ENCODE assay signal across 25 mouse cellular contexts in genomic region chr4:141299356-141299755, GRCm38 (mm10). TPM values are rescaled to one million over a fixed set of nuclear protein-coding genes. Genes with fewer than 3 reads are reported as not detected.
DNase-seq lines count a peak whose midpoint lies in the region; ATAC-seq and TF ChIP-seq lines count a peak whose summit lies in the region.
"Had no signal": no experiment of that assay in that cellular context is flagged by ENCODE, and none has a peak within 500 bp of the region (broad histone marks: within the 10 kb centered on the region; RNA-seq: fewer than 3 reads in every experiment).

No protein-coding gene starts in this region.

- no peak for TF ChIP-seq CTCF in CH12.LX (conservative IDR thresholded peaks at IDR 0.05 in 1 of 2, IDR thresholded peaks at IDR 0.05 in 1 of 2; ENCODE audit: low read depth in 2 of 2, low read length in 2 of 2)

- H3K27me3 ChIP-seq in CH12.LX (replicated peaks): peaks cover 78% of the 10 kb centered on the region
- H3K27me3 ChIP-seq in hindbrain, embryonic 16.5 days (replicated peaks; ENCODE audit: control insufficient read depth, insufficient read depth, low read length): peaks cover 21% of the 10 kb centered on the region

- no peak overlapping the region for H3K4me2 ChIP-seq in CH12.LX (ENCODE audit: insufficient read depth, low read depth, poor library complexity, severe bottlenecking)
- no peak overlapping the region for H3K4me2 ChIP-seq in hindbrain, embryonic 16.5 days (ENCODE audit: low read length)
- H3K4me2 ChIP-seq: forebrain, embryonic 15.5 days; hindbrain, embryonic 12.5 days; liver, embryonic 11.5 days; lung, embryonic 14.5 days; midbrain, embryonic 15.5 days had no signal

- H3K36me3 ChIP-seq in CH12.LX (replicated peaks in 1 of 2; ENCODE audit: control insufficient read depth in 1 of 2, insufficient read depth in 1 of 2, low read length in 1 of 2): no peaks in the 10 kb centered on the region
- H3K36me3 ChIP-seq in hindbrain, embryonic 16.5 days (ENCODE audit: control insufficient read depth, insufficient read depth, low read length): no peaks in the 10 kb centered on the region
- H3K36me3 ChIP-seq: forebrain, embryonic 15.5 days; heart, embryonic 10.5 days; hindbrain, embryonic 12.5 days; midbrain, embryonic 15.5 days had no signal

- no peaks in the 10 kb centered on the region for H3K79me2 ChIP-seq in CH12.LX (replicated peaks; ENCODE audit: control insufficient read depth, extremely low read depth, insufficient read depth, poor library complexity, severe bottlenecking)

- TF ChIP-seq RAD21 in CH12.LX (IDR thresholded peaks at IDR 0.05; ENCODE audit: low read depth, low read length): no peak

- peaks cover 21 to 38% of the 10 kb centered on the region in 2 experiments for H3K4me1 ChIP-seq in CH12.LX (ENCODE audit: control insufficient read depth in 1 of 2, insufficient read depth in 2 of 2)
- peaks cover 10% of the 10 kb centered on the region for H3K4me1 ChIP-seq in hindbrain, embryonic 16.5 days (ENCODE audit: control insufficient read depth, insufficient read depth, low read depth, low read length)

- no peak overlapping the region for H3K27ac ChIP-seq in CH12.LX (ENCODE audit: insufficient read depth, low read depth)
- H3K27ac ChIP-seq in hindbrain, embryonic 16.5 days (ENCODE audit: low read depth, low read length): no peak overlapping the region
- H3K27ac ChIP-seq: forebrain, embryonic 15.5 days; heart, embryonic 10.5 days; hindbrain, embryonic 12.5 days; left cerebral cortex, adult 2 months; macrophage; midbrain, embryonic 15.5 days had no signal

- no peak overlapping the region for H3K4me3 ChIP-seq in CH12.LX (replicated peaks in 1 of 3; ENCODE audit: low read depth in 2 of 3, low read length in 2 of 3, poor library complexity in 1 of 3)
- no peak overlapping the region for H3K4me3 ChIP-seq in hindbrain, embryonic 16.5 days (ENCODE audit: low read length)
- H3K4me3 ChIP-seq: forebrain, embryonic 15.5 days; heart, embryonic 10.5 days; hindbrain, embryonic 12.5 days; left cerebral cortex, adult 2 months; midbrain, embryonic 15.5 days; myocyte had no signal

- in situ Hi-C loops in CH12.LX (cut with MboI; ENCODE audit: low pct_ligation_motif_present, low pct_unique_long_range_greater_than_20kb, low sequenced_read_pairs): no loop called here

- dilution Hi-C loops in CH12.LX (cut with MboI; ENCODE audit: extremely low pct_ligation_motif_present, extremely low pct_unique_long_range_greater_than_20kb, low sequenced_read_pairs): no loop called here

- 0 out of 2 replicates have a peak, but pooled peaks have one; percentile 9 for ATAC-seq in neutrophil, adult 5-6 weeks (ENCODE audit: extremely low read depth, insufficient number of reproducible peaks, low FRiP score, poor library complexity, severe bottlenecking)
- ATAC-seq in hindbrain, embryonic 16.5 days: no peak
- ATAC-seq: forebrain, embryonic 15.5 days; midbrain, embryonic 15.5 days had no signal

- no peak for TF ChIP-seq POLR2A in CH12.LX (IDR thresholded peaks at IDR 0.05; ENCODE audit: low read depth, low read length)

- TF ChIP-seq EP300 in CH12.LX (IDR thresholded peaks at IDR 0.05; ENCODE audit: low read length): no peak; the same call in 1 of the 2 replicates

- 64% methylated on average over 13 of the region's 13 CpGs for WGBS in hindbrain, embryonic 16.5 days

- H3K9ac ChIP-seq in CH12.LX (ENCODE audit: insufficient read depth, low read depth): no peak overlapping the region
- no peak overlapping the region for H3K9ac ChIP-seq in hindbrain, embryonic 16.5 days (ENCODE audit: low read depth, low read length)
- H3K9ac ChIP-seq: forebrain, embryonic 15.5 days; hindbrain, embryonic 12.5 days; lung, embryonic 14.5 days; midbrain, embryonic 15.5 days had no signal

- peak; percentile 41 for DNase-seq in thymus, postnatal 0 days (ENCODE audit: low spot score)
- no peak for DNase-seq in thymus, postnatal 36 days
- DNase-seq in CH12.LX (ENCODE audit: extremely low read depth): peak; percentile 32
- DNase-seq in induced T-regulatory cell, adult 2 months (ENCODE audit: low read depth): peak; percentile 71
- DNase-seq in neural tube, embryonic 10.5 days (ENCODE audit: extremely low spot score, low spot score): no peak
- DNase-seq in frontal cortex, postnatal 10 days (ENCODE audit: low spot score in 2 of 2): no peak
- DNase-seq: adrenal gland, adult 8-10 months; cerebellum, adult 9-11 months; gastrocnemius, postnatal 36 days; heart, postnatal 10 days; kidney, adult 8-10 months; kidney, postnatal 36 days; left cerebral cortex, postnatal 4 days; lung, embryonic 14.5 days; right cerebral cortex, postnatal 25 days had no signal

- H3K9me3 ChIP-seq in CH12.LX (replicated peaks; ENCODE audit: low read length): peaks cover 8% of the 10 kb centered on the region
- no peaks in the 10 kb centered on the region for H3K9me3 ChIP-seq in hindbrain, embryonic 16.5 days (ENCODE audit: control insufficient read depth, low read length)
- H3K9me3 ChIP-seq: forebrain, embryonic 15.5 days; heart, embryonic 10.5 days; hindbrain, embryonic 12.5 days; midbrain, embryonic 15.5 days had no signal

TF ChIP-seq in CH12.LX, 34 proteins besides CTCF, POLR2A, EP300 and RAD21:
- peak; percentile 98 for TF ChIP-seq BHLHE40 (IDR thresholded peaks at IDR 0.05; ENCODE audit: low read depth, low read length)
- no peak for TF ChIP-seq MEF2A (IDR thresholded peaks at IDR 0.05; ENCODE audit: borderline replicate concordance, low read depth, low read length)
- no peak for TF ChIP-seq TBP (conservative IDR thresholded peaks at IDR 0.05; ENCODE audit: low read depth, low read length)
- TF ChIP-seq MYC (IDR thresholded peaks at IDR 0.05; ENCODE audit: low read depth, low read length): peak; percentile 59
- TF ChIP-seq IRF4 (IDR thresholded peaks at IDR 0.05; ENCODE audit: low read depth, low read length): 0 out of 2 replicates have a peak, but pooled peaks have one; percentile 42
- peak; percentile 74 for TF ChIP-seq ETS1 (conservative IDR thresholded peaks at IDR 0.05; ENCODE audit: low read depth, low read length)
- peak; percentile 48; the same call in 1 of the 2 replicates for TF ChIP-seq TCF12 (IDR thresholded peaks at IDR 0.05; ENCODE audit: low read depth, low read length)
- peak; percentile 77 for TF ChIP-seq MAX (IDR thresholded peaks at IDR 0.05; ENCODE audit: low read length)

RNA-seq across cellular contexts. Expression of gene Epha2, which starts 1.7 kb away (rescaled TPM):
- polyA plus RNA-seq in thymus, postnatal 0 days (2015; fragmentation: Nextera tagmentation; extraction: Ambion mirVana): 0.55 and 0.58 TPM in 2 replicates
- total RNA-seq in CH12.LX (2012; rRNA removed) (0.67 and 0.81 TPM in 2 replicates), CH12.LX (2014; rRNA removed) (0.55 and 0.58 TPM in 2 replicates)
- polyA plus RNA-seq in CH12.LX (2012; ENCODE audit: insufficient read length, low read depth): 0.67 and 0.70 TPM in 2 replicates
- 1.2 and 2.8 TPM in 2 replicates for total RNA-seq in neutrophil, adult 5-6 weeks (2017)
- polyA plus RNA-seq in hindbrain, embryonic 16.5 days (2015; fragmentation: Nextera tagmentation; extraction: Ambion mirVana): 1.1 TPM in 2 replicates

Comparison
In these comparisons a context has a peak if more than half of its experiments do, and no peak if none do; other contexts are left out.
1. DNase-seq: peak in thymus, postnatal 0 days (single experiment), CH12.LX (single experiment) and induced T-regulatory cell, adult 2 months (single experiment); none in thymus, postnatal 36 days (0 of 2), neural tube, embryonic 10.5 days (single experiment) and frontal cortex, postnatal 10 days (0 of 2).